Mouse (Mus musculus) liver, embryonic 11.5 days (tissue): ENCODE measurements around the gene Ciart. TPM values are rescaled to one million over a fixed set of nuclear protein-coding genes. Genes with fewer than 3 reads are reported as not detected.
"Not testable (repeated sequence)": the region's sequence is repeated elsewhere in the genome, so short reads cannot be mapped to it uniquely, and the experiment has no call there.

Experiments
- ATAC-seq: fragments of 200-750 bp; cut with Nextera tagmentation; replicated peaks from 2 replicates; pipeline ENCODE4 v1.8.0; 2017; ENCODE audit warnings: moderate number of reproducible peaks, mild to moderate bottlenecking, moderate TSS enrichment, moderate library complexity; ENCODE audit not compliant: low FRiP score
- DNase-seq: peaks from one replicate; pipeline ENCODE4 v3.0.0-alpha.2; 2017; ENCODE audit warnings: low spot score
- H3K27ac ChIP-seq: fragments of 300-500 bp; sonication (generic); 2 replicates; pipeline ENCODE4 v1.5.1; 2014; ENCODE audit warnings: mild to moderate bottlenecking, low read depth, low read length, control low read depth
- H3K27me3 ChIP-seq: fragments of 300-500 bp; sonication (generic); replicated peaks from 2 replicates; pipeline ENCODE4 v1.6.1; 2014; ENCODE audit warnings: low read length, mixed read lengths; ENCODE audit not compliant: control insufficient read depth, insufficient read depth
- H3K36me3 ChIP-seq: fragments of 300-500 bp; sonication (generic); 2 replicates; pipeline ENCODE4 v1.6.1; 2014; ENCODE audit warnings: mild to moderate bottlenecking, low read length, moderate library complexity, mixed read lengths; ENCODE audit not compliant: control insufficient read depth, insufficient read depth
- H3K4me1 ChIP-seq: fragments of 300-500 bp; sonication (generic); replicated peaks from 2 replicates; pipeline ENCODE4 v1.6.1; 2014; ENCODE audit warnings: low read length, mixed read lengths; ENCODE audit not compliant: control insufficient read depth, insufficient read depth
- H3K4me2 ChIP-seq: fragments of 300-500 bp; sonication (generic); 2 replicates; pipeline ENCODE4 v1.6.1; 2014; ENCODE audit warnings: mild to moderate bottlenecking, control low read depth, moderate library complexity
- H3K4me3 ChIP-seq: fragments of 300-500 bp; sonication (generic); 2 replicates; pipeline ENCODE4 v1.5.1; 2014; ENCODE audit warnings: low read depth, low read length, control low read depth
- H3K9ac ChIP-seq: fragments of 300-500 bp; sonication (generic); 2 replicates; pipeline ENCODE4 v1.6.1; 2014; ENCODE audit warnings: low read depth, low read length, control low read depth
- H3K9me3 ChIP-seq: fragments of 300-500 bp; sonication (generic); 2 replicates; pipeline ENCODE4 v1.6.1; 2016; ENCODE audit warnings: low read length, inconsistent platforms, mixed read lengths; ENCODE audit not compliant: control insufficient read depth
- WGBS: fragments of 180-500 bp; shearing (Covaris S2); extraction: QIAGEN DNeasy Blood & Tissue Kit; methylation state at CpG from one replicate; pipeline ENCODE4 v1.1.7; 2014; 5-methylcytosine and 5-hydroxymethylcytosine counted together
- polyA plus RNA-seq: library from polyadenylated mRNA; unstranded; fragments of >200 nt; fragmentation: Nextera tagmentation; extraction: Ambion mirVana; gene quantifications from 2 replicates; pipeline ENCODE4 v1.2.1, GENCODE M21; 2014

Ciart gene
- polyA plus RNA-seq, 1 experiment from 2014 or later: 8.1 TPM

DNA sequence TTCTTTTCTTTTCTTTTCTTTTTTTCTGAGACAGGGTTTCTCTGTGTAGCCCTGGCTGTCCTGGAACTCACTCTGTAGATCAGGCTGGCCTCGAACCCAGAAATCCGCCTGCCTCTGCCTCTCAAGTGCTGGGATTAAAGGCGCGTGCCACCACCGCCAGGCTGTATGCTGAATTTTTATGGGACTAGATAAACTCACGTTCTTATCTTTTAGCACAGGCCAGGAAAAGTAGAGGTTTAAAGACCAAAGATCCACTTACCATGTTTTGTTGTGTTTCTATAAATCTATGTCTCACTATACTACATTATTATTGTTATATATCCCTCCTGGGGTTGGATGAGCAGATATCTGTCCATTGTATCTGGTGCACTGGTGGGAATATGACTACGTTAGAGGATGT lies 41.4 kb upstream of the Ciart start:
- H3K4me1 ChIP-seq, H3K4me2 ChIP-seq, H3K9ac ChIP-seq, H3K36me3 ChIP-seq, ATAC-seq, H3K27ac ChIP-seq, H3K4me3 ChIP-seq, H3K27me3 ChIP-seq, H3K9me3 ChIP-seq, DNase-seq: not testable (repeated sequence)
- WGBS: 74% methylated on average over 7 of the region's 7 CpGs

DNA sequence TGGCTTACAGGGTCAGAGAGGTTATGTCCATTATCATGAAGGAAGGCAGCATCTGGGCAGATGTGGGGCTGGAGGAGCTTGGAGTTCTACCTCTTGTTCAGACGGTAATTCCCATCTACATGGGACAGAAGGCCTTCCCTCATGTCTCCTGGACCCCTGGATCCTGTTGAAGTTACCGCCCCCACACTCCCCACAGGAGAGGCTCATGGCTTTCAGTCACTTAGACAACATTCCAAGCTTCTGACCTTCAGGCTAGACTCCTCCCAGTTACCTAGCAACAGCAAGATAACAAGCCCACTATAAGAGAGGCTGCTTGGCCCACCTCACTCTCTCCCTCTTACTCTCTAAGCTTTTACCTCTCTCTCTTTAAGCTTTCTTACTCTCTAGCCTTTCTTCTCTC lies 38.5 kb upstream of the Ciart start:
- H3K27me3 ChIP-seq, H3K4me1 ChIP-seq, H3K27ac ChIP-seq, H3K4me3 ChIP-seq, DNase-seq, H3K9ac ChIP-seq, H3K4me2 ChIP-seq, ATAC-seq, H3K9me3 ChIP-seq, H3K36me3 ChIP-seq: not testable (repeated sequence)
- 59% methylated on average over 2 of the region's 2 CpGs for WGBS

DNA sequence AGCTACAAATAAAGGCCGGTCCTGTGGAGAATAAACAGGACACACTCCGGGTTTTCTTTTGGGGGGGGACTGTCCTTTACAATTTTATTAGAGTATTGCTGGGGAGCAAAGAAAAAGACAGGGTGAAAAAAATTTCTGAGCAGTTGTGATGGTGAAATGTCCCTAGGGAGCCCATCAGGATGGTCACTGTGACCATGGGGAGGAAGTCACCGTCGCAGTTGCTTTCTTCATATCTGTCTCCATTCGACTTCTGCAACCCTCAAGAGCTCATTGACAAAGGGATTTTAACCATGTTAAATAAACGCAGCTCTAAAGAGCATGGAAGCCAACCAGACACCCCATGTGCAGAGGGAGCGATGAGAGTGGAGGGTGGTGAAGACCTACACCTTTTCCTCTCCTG lies 34.7 kb upstream of the Ciart start:
- Histone ChIP-seq H3K27ac (no peak overlapping the region), H3K9me3 (no peaks in the 10 kb centered on the region), H3K4me1 (no peaks in the 10 kb centered on the region), H3K9ac (no peak overlapping the region), H3K4me3 (no peak overlapping the region), H3K36me3 (no peaks in the 10 kb centered on the region), H3K4me2 (no peak overlapping the region), H3K27me3 (no peaks in the 10 kb centered on the region)
- WGBS: 66% methylated on average over 7 of the region's 7 CpGs
- ATAC-seq: no peak
- DNase-seq: no peak

DNA sequence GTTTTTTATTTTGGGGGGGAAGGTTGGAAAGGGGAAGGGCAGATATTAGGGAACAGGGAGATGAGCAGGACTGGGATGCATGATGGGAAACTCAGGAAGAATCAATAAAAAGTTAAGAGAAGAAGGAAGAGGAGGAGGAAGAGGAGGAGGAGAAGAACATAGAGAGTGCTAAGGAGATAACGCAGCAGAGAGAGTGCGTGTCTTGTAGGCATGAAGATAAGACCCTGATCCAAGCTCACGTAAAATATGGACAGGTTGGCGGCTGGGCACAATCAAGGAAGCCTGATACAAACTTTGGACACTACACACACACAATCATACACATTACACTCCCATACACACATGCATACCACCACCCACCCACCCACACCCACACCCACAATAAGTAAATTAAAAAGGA lies 32.7 kb upstream of the Ciart start:
- H3K4me1 ChIP-seq: no peaks in the 10 kb centered on the region
- no peak overlapping the region for H3K4me3 ChIP-seq
- ATAC-seq (no peak), DNase-seq (no peak)
- H3K4me2 ChIP-seq: no peak overlapping the region
- 48% methylated on average over 4 of the region's 4 CpGs for WGBS
- no peaks in the 10 kb centered on the region for H3K36me3 ChIP-seq
- no peak overlapping the region for H3K9ac ChIP-seq
- no peaks in the 10 kb centered on the region for H3K9me3 ChIP-seq
- no peaks in the 10 kb centered on the region for H3K27me3 ChIP-seq
- H3K27ac ChIP-seq: no peak overlapping the region

DNA sequence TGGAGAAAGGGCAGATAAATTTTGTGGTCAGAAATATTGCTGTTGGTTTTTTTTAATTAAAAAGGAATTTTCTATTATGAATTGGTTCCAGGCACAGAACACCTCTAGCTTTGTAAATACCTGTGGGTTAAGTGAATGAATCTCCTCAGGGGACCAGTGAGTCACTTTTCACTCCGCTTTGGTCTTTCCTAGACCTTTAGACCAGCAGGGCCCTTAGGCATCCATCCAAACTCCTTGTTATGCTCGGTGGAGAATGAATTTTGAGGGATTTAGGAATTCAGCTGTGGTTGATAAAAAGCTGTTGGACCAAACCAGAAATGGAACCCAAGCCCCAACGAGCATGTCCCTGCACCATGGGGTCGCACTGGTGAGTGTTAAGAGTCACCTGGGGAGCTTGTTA lies 25.6 kb upstream of the Ciart start:
- 52% methylated on average over 4 of the region's 4 CpGs for WGBS
- Histone ChIP-seq H3K9me3 (no peaks in the 10 kb centered on the region), H3K27me3 (peaks cover 18% of the 10 kb centered on the region), H3K9ac (no peak overlapping the region), H3K4me3 (no peak overlapping the region), H3K4me1 (peaks cover 15% of the 10 kb centered on the region), H3K27ac (no peak overlapping the region), H3K4me2 (no peak overlapping the region), H3K36me3 (no peaks in the 10 kb centered on the region)
- DNase-seq: no peak
- no peak for ATAC-seq

DNA sequence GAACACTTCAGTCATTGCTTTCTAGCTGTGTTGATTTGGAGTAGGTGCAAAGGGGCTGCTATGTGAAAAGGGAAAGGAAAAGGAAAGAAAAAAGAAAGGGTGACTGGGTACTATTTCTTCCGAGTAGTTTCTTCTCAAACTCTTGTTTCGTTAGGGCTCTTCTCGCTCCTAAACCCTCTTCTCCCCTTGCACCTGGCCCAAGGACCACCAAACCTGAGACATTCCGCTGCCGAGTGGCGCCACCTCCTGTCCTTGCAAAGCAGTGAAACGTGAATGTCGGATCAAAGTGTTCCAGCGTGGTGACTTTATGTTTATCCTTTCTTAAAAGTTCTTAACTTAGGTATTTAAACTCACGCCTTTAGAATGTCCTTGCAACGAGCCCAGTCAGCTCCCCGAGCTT lies 24.8 kb upstream of the Ciart start:
- Histone ChIP-seq H3K36me3 (no peaks in the 10 kb centered on the region), H3K27ac (no peak overlapping the region), H3K9me3 (no peaks in the 10 kb centered on the region), H3K4me3 (peak overlapping the region; percentile 31), H3K27me3 (peaks cover 24% of the 10 kb centered on the region), H3K4me1 (peaks cover 15% of the 10 kb centered on the region), H3K9ac (no peak overlapping the region), H3K4me2 (peak overlapping the region; percentile 75)
- DNase-seq (peak; percentile 56), ATAC-seq (no peak)
- under 1% methylated on average over 12 of the region's 12 CpGs for WGBS

DNA sequence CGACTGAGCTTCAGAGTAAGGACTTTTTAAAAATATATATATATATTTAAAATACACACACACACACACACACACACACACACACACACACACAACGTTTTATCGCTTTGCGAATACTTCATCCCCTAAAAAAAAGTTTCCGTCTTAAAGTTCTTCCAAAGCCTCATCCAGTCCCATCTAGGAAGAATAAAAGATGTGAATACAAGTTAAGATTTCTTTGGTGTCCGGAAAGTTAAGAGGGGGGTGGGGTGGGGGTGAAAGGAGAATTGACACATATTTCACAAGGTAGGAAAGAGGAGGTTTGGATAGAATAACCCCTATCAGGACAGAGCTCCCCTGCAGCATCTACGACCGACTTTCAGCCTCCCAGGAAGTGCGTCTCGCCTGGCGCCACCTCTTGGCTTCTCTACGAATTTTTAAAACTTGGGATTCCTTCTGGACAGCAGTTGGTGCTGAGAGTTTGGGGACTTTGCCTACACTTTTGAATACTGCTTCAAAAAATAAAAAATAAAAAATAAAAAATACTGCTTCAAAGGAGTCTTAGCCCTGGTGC lies 24.0 kb upstream of the Ciart start:
- 1% methylated on average over 12 of the region's 12 CpGs for WGBS
- H3K36me3 ChIP-seq: no peaks in the 10 kb centered on the region
- H3K9ac ChIP-seq: peak overlapping the region; percentile 55; the same call in 1 of the 2 replicates
- ATAC-seq (0 out of 2 replicates have a peak, but pooled peaks have one; percentile 44), DNase-seq (peak; percentile 55)
- peak overlapping the region; percentile 45 for H3K4me3 ChIP-seq
- peaks cover 15% of the 10 kb centered on the region for H3K4me1 ChIP-seq
- H3K4me2 ChIP-seq: peak overlapping the region; percentile 75
- peaks cover 27% of the 10 kb centered on the region for H3K27me3 ChIP-seq
- H3K9me3 ChIP-seq: no peaks in the 10 kb centered on the region
- peak overlapping the region; percentile 83; the same call in 1 of the 2 replicates for H3K27ac ChIP-seq

DNA sequence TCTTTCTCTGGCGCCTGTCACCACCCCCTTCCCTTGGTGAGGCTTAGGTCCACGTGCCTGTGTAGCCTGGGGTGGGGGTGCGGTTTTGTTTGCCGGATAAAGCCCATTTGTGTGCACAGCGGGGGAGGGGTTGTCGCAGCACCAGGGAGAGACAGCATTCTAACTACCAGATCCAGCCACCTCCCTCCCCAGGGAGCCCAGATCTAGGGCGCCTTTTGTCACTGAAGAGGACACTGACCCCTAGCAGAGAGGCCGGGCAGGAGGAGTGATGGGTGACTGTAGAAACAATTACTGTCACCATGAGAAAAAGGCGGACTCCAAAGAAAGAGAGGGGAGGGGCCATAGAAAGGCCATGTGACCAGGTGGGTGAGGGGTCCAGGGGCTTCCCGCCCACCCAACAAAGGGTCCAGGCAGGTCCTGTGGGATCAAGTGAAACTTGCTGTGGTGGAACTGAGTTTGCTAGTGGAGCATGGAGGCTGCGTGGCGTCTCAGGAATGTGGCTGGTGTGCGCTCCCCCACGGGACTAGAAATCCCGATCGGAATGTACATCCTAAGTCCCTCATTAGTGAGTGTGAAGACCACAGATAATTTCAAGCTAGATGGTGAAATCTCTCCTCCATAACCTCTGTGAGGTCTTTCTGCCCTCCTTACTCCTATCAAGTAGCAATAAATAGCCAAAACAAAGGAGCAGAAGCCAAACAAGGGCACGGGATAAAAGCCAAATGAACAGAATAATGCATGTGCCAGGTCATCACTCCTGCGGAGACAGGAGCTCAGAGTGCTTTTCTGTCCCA lies 23.3 kb upstream of the Ciart start:
- peaks cover 15% of the 10 kb centered on the region for H3K4me1 ChIP-seq
- peak overlapping the region; percentile 83 for H3K27ac ChIP-seq
- no peaks in the 10 kb centered on the region for H3K36me3 ChIP-seq
- under 1% methylated on average over 18 of the region's 18 CpGs for WGBS
- no peaks in the 10 kb centered on the region for H3K9me3 ChIP-seq
- DNase-seq (peak; percentile 68), ATAC-seq (peak; percentile 49; the same call in 1 of the 2 replicates)
- H3K4me3 ChIP-seq: peak overlapping the region; percentile 45
- peaks cover 27% of the 10 kb centered on the region for H3K27me3 ChIP-seq
- H3K4me2 ChIP-seq: peak overlapping the region; percentile 75
- H3K9ac ChIP-seq: peak overlapping the region; percentile 55

DNA sequence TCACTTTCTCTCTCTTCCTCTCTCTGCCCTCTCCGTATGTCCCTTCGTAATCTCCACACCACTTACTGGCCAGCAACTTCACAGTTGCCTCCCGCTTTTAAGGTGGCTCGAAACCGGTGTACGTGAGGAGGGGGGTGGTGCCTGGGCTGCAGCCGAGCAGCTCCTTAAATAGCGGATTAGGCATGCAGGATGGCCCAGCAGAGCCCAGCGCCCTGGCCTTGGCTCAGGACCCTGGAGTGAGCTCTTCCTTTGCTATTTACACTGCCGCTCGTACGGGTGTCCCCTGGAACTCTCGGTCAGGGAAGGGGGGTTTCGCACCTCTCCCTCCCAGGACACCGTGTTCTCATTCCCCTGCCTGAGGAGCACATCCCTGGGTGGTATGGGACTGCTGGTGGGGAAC lies 22.5 kb upstream of the Ciart start, which contains the start of gene Car14:
Gene Car14, minus strand, starts transcription at position 124 of the 400 bp plus-strand sequence.
- peak; percentile 55 for DNase-seq
- 4% methylated on average over 15 of the region's 15 CpGs for WGBS
- ATAC-seq: no peak
- Histone ChIP-seq H3K4me1 (peaks cover 15% of the 10 kb centered on the region), H3K9ac (peak within 1 kb of the TSS; percentile 55), H3K27me3 (peaks cover 27% of the 10 kb centered on the region), H3K9me3 (no peaks in the 10 kb centered on the region), H3K4me3 (peak within 1 kb of the TSS; percentile 45), H3K27ac (peak within 1 kb of the TSS; percentile 83), H3K36me3 (no peaks in the 10 kb centered on the region), H3K4me2 (peak within 1 kb of the TSS; percentile 75)
